Mouse (Mus musculus) spleen, adult 2 months (tissue): ENCODE results near the gene Tbx15.

Source experiments
- CTCF ChIP-seq: fragments of 200-500 bp; IDR thresholded peaks from 2 replicates; pipeline ENCODE4 v1.5.1; 2011; ENCODE audit warnings: mild to moderate bottlenecking, inconsistent platforms; ENCODE audit not compliant: insufficient read depth, insufficient read length, insufficient replicate concordance; ENCODE audit errors: extremely low read depth
- POLR2A ChIP-seq: fragments of 200-500 bp; IDR thresholded peaks from 2 replicates; pipeline ENCODE4 v1.6.1; 2011; ENCODE audit warnings: low read depth, low read length, inconsistent platforms

- TF ChIP-seq CTCF (no peak), POLR2A (no peak)
Measured at GRCm38 (mm10) chr3:99193576-99193975, 46.6 kb upstream of the Tbx15 start.
